Mouse (Mus musculus) liver, adult 2 months (tissue): ENCODE measurements around the gene Prkce.

ENCODE experiments used
- CTCF ChIP-seq: fragments of 200-500 bp; IDR thresholded peaks from 2 replicates; pipeline ENCODE4 v1.5.1; 2011; ENCODE audit warnings: low read depth, low read length, control low read depth
- POLR2A ChIP-seq: fragments of 200-500 bp; IDR thresholded peaks from 2 replicates; pipeline ENCODE4 v1.6.1; 2011; ENCODE audit warnings: low read length, control low read depth; ENCODE audit not compliant: insufficient read depth; ENCODE audit errors: extremely low read depth

DNA sequence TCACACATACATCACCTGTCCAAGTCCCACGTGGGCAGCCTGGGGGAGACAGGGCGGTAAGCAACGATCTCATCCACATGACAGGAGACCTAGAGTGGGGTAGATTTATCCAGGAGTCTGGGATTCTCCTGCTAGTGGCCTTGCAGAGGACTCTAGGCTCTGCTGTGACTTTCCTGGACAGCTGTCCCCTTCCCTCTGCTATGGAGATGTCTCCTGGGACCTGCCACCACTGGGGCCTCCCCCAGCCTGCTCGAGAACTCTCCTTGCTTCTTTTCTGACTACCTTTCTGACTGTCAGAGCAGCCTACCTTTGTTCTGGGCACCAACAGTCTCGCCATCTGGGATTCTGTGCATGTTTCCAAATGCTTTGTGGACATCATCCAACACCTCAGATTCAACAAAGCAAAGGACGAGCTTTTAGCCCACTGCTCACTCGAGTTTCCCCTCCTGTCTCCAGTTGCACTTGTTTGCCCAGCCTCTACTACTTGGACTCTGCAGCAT lies 82.9 kb downstream of the Prkce start:
- TF ChIP-seq CTCF (no peak), POLR2A (no peak)
